Mouse (Mus musculus): ENCODE measurements around the gene Grcc10. TPM values are rescaled to one million over a fixed set of nuclear protein-coding genes. Genes with fewer than 3 reads are reported as not detected.
A peak's percentile ranks its signal among the peaks of the same experiment; 100 is the strongest.

Gene Grcc10
- polyA plus RNA-seq, 1 experiment from 2014 or later, result 498 TPM

GRCm38 (mm10) chr6:124693243-124693981 lies 47.8 kb downstream of the Grcc10 start:
- WGBS, result 54% methylated on average over 15 of the region's 15 CpGs
- no peak for ATAC-seq (ENCODE audit: insufficient number of reproducible peaks, insufficient read depth, low FRiP score, low TSS enrichment)
- no peak overlapping the region for H3K27ac ChIP-seq

GRCm38 (mm10) chr6:124690517-124690916 lies 50.7 kb downstream of the Grcc10 start:
- no peaks in the 10 kb centered on the region for H3K9me3 ChIP-seq
- H3K4me3 ChIP-seq, result no peak overlapping the region
- no peak overlapping the region for H3K9ac ChIP-seq
- H3K4me1 ChIP-seq, result peaks cover 17% of the 10 kb centered on the region; the same call in 1 of the 2 replicates
- WGBS, result 93% methylated on average over 3 of the region's 3 CpGs
- no peak overlapping the region for H3K4me2 ChIP-seq (replicated peaks)
- H3K27ac ChIP-seq, result no peak overlapping the region
- no peak for ATAC-seq (ENCODE audit: insufficient number of reproducible peaks, insufficient read depth, low FRiP score, low TSS enrichment)
- H3K27me3 ChIP-seq, result no peaks in the 10 kb centered on the region
- H3K36me3 ChIP-seq, result no peaks in the 10 kb centered on the region

More at GRCm38 (mm10) chr6:124693243-124693981, 47.8 kb downstream of the Grcc10 start:
- H3K4me3 ChIP-seq, result no peak overlapping the region
- H3K9me3 ChIP-seq, result no peaks in the 10 kb centered on the region
- no peak overlapping the region for H3K4me2 ChIP-seq (replicated peaks)
- peaks cover 17% of the 10 kb centered on the region; the same call in 1 of the 2 replicates for H3K4me1 ChIP-seq
- no peaks in the 10 kb centered on the region for H3K27me3 ChIP-seq
- H3K36me3 ChIP-seq, result 0 out of 2 replicates have a peak, but pooled peaks cover 6% of the 10 kb centered on the region
- H3K9ac ChIP-seq, result no peak overlapping the region

MicroRNAs encoded within 50 kb of the gene (microRNA counts, 519-probe panel; counts per million panel counts)
- microRNA mmu-miR-141, result 3,298 counts per million, percentile 72 among the panel's probes with 10 or more counts
- microRNA mmu-miR-200c, result 5,481 counts per million, percentile 90 among the panel's probes with 10 or more counts

Small RNAs within 50 kb of the gene (microRNA-seq; reads per million reads assigned to microRNA genes)
- 657 reads per million, percentile 73 among the genes with 10 or more reads in this experiment for gene Mir141
- gene Mir200c, result 5,297 reads per million, percentile 90 among the genes with 10 or more reads in this experiment

Other genes with a start within 250 kb of the Grcc10 start
- gene C1rl, start 248.3 kb downstream of the Grcc10 start, polyA plus RNA-seq (2016; fragmentation: Nextera tagmentation; extraction: Ambion mirVana), result 0.24 and 0.45 TPM in 2 replicates
- 0.55 and 0.57 TPM in 2 replicates for gene C1ra, start 229.0 kb downstream of the Grcc10 start, polyA plus RNA-seq (2016; fragmentation: Nextera tagmentation; extraction: Ambion mirVana)
- 1.1 and 1.4 TPM in 2 replicates for gene C1s1, start 199.0 kb downstream of the Grcc10 start, polyA plus RNA-seq (2016; fragmentation: Nextera tagmentation; extraction: Ambion mirVana)
- not detected in 2 replicates for gene C1rb, start 171.1 kb downstream of the Grcc10 start, polyA plus RNA-seq (2016; fragmentation: Nextera tagmentation; extraction: Ambion mirVana)
- gene C1s2, start 105.3 kb downstream of the Grcc10 start, polyA plus RNA-seq (2016; fragmentation: Nextera tagmentation; extraction: Ambion mirVana), result not detected in 2 replicates
- gene Lpcat3, start 78.3 kb downstream of the Grcc10 start, polyA plus RNA-seq (2016; fragmentation: Nextera tagmentation; extraction: Ambion mirVana), result 46.0 and 49.1 TPM in 2 replicates
- 192 and 199 TPM in 2 replicates for gene Emg1, start 29.2 kb downstream of the Grcc10 start, polyA plus RNA-seq (2016; fragmentation: Nextera tagmentation; extraction: Ambion mirVana)
- gene Phb2, start 29.0 kb downstream of the Grcc10 start, polyA plus RNA-seq (2016; fragmentation: Nextera tagmentation; extraction: Ambion mirVana), result 359 and 370 TPM in 2 replicates
- 6.7 TPM in 2 replicates for gene Ptpn6, start 2.7 kb downstream of the Grcc10 start, polyA plus RNA-seq (2016; fragmentation: Nextera tagmentation; extraction: Ambion mirVana)
- gene Gm45234, start 14.6 kb upstream of the Grcc10 start, polyA plus RNA-seq (2016; fragmentation: Nextera tagmentation; extraction: Ambion mirVana), result not detected in 2 replicates
- 20.1 and 20.5 TPM in 2 replicates for gene Atn1, start 15.2 kb upstream of the Grcc10 start, polyA plus RNA-seq (2016; fragmentation: Nextera tagmentation; extraction: Ambion mirVana)
- 9.7 and 10.2 TPM in 2 replicates for gene Eno2, start 28.3 kb upstream of the Grcc10 start, polyA plus RNA-seq (2016; fragmentation: Nextera tagmentation; extraction: Ambion mirVana)
- 0.59 and 1.0 TPM in 2 replicates for gene Lrrc23, start 38.4 kb upstream of the Grcc10 start, polyA plus RNA-seq (2016; fragmentation: Nextera tagmentation; extraction: Ambion mirVana)
- gene Spsb2, start 67.3 kb upstream of the Grcc10 start, polyA plus RNA-seq (2016; fragmentation: Nextera tagmentation; extraction: Ambion mirVana), result 7.8 and 10.5 TPM in 2 replicates
- 615 and 621 TPM in 2 replicates for gene Tpi1, start 72.9 kb upstream of the Grcc10 start, polyA plus RNA-seq (2016; fragmentation: Nextera tagmentation; extraction: Ambion mirVana)
- 191 and 197 TPM in 2 replicates for gene Usp5, start 88.1 kb upstream of the Grcc10 start, polyA plus RNA-seq (2016; fragmentation: Nextera tagmentation; extraction: Ambion mirVana)
- gene Cdca3, start 88.2 kb upstream of the Grcc10 start, polyA plus RNA-seq (2016; fragmentation: Nextera tagmentation; extraction: Ambion mirVana), result 157 and 166 TPM in 2 replicates
- gene Gnb3, start 98.9 kb upstream of the Grcc10 start, polyA plus RNA-seq (2016; fragmentation: Nextera tagmentation; extraction: Ambion mirVana), result 0.58 and 1.0 TPM in 2 replicates
- gene P3h3, start 116.4 kb upstream of the Grcc10 start, polyA plus RNA-seq (2016; fragmentation: Nextera tagmentation; extraction: Ambion mirVana), result 61.7 and 68.9 TPM in 2 replicates
- gene Gpr162, start 122.6 kb upstream of the Grcc10 start, polyA plus RNA-seq (2016; fragmentation: Nextera tagmentation; extraction: Ambion mirVana), result 3.4 and 3.6 TPM in 2 replicates
- 0.09 and 0.39 TPM in 2 replicates for gene Cd4, start 146.8 kb upstream of the Grcc10 start, polyA plus RNA-seq (2016; fragmentation: Nextera tagmentation; extraction: Ambion mirVana)
- 3.1 and 4.1 TPM in 2 replicates for gene Lag3, start 170.3 kb upstream of the Grcc10 start, polyA plus RNA-seq (2016; fragmentation: Nextera tagmentation; extraction: Ambion mirVana)
- 390 and 395 TPM in 2 replicates for gene Ptms, start 178.7 kb upstream of the Grcc10 start, polyA plus RNA-seq (2016; fragmentation: Nextera tagmentation; extraction: Ambion mirVana)
- gene Mlf2, start 190.0 kb upstream of the Grcc10 start, polyA plus RNA-seq (2016; fragmentation: Nextera tagmentation; extraction: Ambion mirVana), result 419 and 427 TPM in 2 replicates
- 119 and 121 TPM in 2 replicates for gene Cops7a, start 224.2 kb upstream of the Grcc10 start, polyA plus RNA-seq (2016; fragmentation: Nextera tagmentation; extraction: Ambion mirVana)